Mouse (Mus musculus) kidney, adult 9 months (tissue): ENCODE measurements around the gene Tma7.

Experiments used
- DNase-seq: peaks from one replicate; pipeline ENCODE4 v3.0.0; 2022

Tma7 gene

GRCm38 (mm10) chr9:109101933-109102445 lies 19.6 kb upstream of the Tma7 start:
- DNase-seq, result no peak

GRCm38 (mm10) chr9:109100307-109100928 lies 18.0 kb upstream of the Tma7 start:
- DNase-seq, result no peak

DNA sequence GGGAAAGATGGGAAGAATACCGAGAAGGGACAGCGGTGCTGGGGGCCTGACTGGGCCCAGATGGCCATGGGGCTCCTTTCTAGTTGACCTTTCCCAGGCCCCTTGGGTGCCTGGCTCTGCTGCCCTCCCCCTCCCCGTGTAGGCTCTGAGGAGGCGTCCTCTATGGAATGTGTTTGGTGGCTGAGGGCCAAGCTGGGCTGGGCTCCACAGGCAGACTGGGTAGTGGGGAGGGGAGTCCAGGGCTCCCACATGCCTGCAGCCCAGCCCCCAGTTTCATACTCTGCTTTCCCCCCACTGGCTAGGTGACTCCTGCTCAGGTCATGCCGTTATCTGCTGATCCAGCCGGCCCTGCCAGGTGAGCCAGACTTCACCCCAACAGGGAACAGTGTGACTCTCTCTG lies 16.6 kb upstream of the Tma7 start:
- DNase-seq, result peak; percentile 74

DNA sequence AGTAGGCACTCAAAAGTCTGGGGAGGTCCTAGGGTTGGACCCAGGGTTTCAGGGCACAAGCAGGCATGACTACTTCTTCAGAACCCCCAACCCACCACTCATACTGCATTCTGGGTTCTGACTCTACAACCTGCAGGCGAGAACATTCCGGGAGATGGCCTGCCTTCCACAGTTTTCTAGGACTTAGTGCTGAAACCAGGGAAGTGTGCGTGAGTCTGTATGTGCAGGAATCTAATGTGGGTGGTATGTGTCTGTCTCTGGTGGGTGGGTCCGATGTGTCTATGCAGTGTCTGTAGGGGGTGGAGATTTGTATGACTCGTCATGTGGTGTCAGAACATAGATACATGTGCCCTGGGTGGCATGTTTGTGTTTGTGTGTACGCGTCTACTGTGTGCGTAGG lies 16.0 kb upstream of the Tma7 start:
- DNase-seq, result no peak

- DNase-seq, result no peak
Measured at GRCm38 (mm10) chr9:109097831-109098230, 15.4 kb upstream of the Tma7 start.

- DNase-seq, result no peak
Measured at GRCm38 (mm10) chr9:109097291-109097690, 14.9 kb upstream of the Tma7 start.

DNA sequence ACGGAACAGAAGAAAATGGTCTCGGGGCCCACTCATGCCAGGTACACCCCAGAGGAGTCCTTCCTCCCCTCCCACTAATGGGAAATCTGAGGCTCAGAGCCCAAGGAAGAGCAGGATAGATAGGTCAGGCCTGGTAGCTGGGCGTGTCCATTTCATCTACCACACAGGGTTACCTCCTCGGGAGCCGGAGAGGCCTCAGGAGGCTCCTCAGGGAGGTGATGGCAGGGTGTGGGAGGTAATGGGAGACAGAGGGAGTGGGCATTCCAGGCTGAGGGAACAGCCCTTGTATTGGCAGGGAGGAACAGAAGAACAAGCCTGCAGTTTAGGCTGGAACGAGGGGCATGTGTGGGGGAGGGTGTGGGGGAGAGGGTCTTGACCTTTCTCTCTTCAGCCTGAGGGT lies 14.5 kb upstream of the Tma7 start:
- DNase-seq, result no peak

- DNase-seq, result no peak
Measured at GRCm38 (mm10) chr9:109096251-109096661, 13.9 kb upstream of the Tma7 start.

- DNase-seq, result peak; percentile 60
Measured at GRCm38 (mm10) chr9:109095137-109095982, 13.0 kb upstream of the Tma7 start, which contains the start of gene Plxnb1. Gene Plxnb1 (plus strand): TSS chr9:109095389.

DNA sequence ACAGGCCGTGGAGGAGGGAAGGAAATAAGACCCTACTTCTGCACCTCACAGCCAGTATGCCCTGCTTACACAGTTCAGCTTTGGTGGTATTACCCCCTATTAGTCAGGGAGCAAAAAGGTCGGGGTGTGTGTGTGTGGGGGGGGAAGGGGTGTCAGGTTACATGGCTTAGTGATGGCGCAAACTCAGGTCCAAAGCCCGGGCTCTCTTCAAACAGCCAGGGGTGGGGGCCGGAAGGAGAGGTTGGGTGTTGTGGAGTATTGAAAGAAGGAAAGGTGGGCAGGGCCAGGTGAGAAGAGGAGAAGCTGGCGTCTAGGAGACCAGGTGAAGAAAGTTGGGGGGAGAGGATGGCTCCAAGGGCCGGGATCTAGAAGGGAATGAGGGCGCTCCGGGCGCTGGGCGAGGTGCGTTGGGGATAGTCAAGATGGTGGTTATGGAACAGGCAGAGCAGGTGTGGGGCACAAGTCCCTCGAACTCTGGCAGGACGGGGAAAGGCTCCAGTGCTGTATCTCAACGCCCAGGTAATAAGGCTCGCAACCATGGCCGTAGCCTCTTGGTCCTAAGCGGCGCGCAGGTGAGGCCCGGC lies 12.3 kb upstream of the Tma7 start:
- peak; percentile 58 for DNase-seq

GRCm38 (mm10) chr9:109093786-109094552 lies 11.6 kb upstream of the Tma7 start:
- DNase-seq, result peak; percentile 76

- DNase-seq, result peak; percentile 63
Measured at GRCm38 (mm10) chr9:109092799-109093198, 10.4 kb upstream of the Tma7 start.

DNA sequence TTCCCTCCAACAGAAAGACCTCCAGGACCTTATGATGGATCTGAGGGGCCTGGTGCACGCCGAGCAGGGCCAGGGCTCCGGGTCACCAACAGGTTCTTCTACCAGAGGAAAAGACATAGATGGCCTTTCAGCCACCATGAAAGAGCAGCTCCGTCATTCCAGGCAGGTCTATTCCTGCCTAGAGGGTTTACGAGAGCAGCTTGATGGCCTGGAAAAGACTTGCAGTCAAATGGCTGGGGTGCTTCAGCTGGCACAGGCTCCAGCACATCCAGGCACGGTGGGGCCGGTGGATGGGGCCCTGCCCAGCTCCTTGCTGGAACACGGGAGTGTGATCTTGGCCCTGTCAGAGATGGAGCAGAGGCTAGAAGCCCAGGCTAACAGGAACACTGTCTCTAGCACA lies 9.4 kb upstream of the Tma7 start:
- DNase-seq, result no peak

DNA sequence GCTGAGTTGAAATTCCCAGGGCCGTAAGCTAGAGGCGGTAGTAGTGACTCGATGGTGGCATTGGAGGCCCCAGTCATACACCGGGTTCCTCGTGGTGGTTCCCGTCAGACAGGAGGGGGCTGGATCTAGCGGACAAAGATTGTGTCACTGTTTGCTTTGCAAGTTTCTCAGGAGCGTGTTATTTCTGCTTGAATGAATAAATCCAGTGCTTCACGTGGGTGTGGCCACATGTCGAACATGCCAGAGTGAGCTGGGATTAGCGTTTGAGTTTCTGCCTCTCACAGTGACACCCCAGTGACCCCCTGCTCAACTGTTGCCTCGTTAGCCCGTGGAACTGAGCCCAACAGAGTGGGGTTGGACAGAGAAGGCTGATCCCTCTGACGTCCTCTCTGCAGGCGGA lies 8.1 kb upstream of the Tma7 start:
- DNase-seq, result no peak

DNA sequence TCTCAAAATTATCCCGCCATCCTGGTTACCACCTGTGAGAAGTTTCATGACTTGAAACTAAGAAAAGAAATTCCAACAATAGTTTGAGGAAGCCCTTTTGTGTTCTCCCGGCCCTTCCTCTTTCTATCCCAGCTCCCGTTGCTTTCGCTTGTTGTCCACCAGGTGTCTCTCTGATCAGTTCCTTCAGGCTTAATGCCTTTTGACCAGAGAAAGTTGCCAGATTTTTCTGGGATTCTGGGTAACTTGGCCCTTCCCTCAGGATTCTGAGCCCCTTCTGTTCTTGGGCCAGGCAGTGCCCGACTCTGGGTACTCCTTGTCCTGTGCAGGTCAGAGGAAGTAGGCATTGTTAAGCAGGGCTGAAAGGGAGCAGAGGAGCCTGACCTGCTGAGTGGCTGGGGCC lies 5.6 kb upstream of the Tma7 start:
- DNase-seq, result peak; percentile 47

GRCm38 (mm10) chr9:109084922-109085321 lies 2.5 kb upstream of the Tma7 start:
- no peak for DNase-seq

DNA sequence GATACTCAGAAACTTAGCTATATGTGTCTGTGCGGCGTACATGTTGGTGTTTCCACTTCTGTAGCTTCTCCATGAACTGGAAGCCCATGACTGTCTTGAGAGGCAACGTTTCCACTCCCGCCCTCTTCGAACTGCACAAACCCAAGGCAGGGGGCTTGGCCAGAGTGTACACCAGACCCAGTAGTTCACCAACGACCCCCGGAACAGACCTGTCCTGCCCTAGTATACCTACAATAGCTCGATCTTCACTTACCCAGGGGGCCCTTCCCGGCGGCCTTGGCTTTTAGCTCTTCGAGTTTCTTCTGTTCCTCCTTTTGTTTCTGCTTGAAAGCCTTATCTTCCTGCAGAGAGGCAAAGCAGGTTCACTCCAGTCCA lies 651 bp downstream of the Tma7 start:
- no peak for DNase-seq

GRCm38 (mm10) chr9:109080516-109080915 lies 1.9 kb downstream of the Tma7 start:
- no peak for DNase-seq

GRCm38 (mm10) chr9:109073661-109074573 lies 8.5 kb downstream of the Tma7 start, which contains the start of gene Atrip:
Gene Atrip (minus strand): TSS chr9:109074124.
- DNase-seq, result peak; percentile 88

- DNase-seq, result no peak
Measured at GRCm38 (mm10) chr9:109068095-109068735, 14.2 kb downstream of the Tma7 start.

- no peak for DNase-seq
Measured at GRCm38 (mm10) chr9:109060898-109061295, 21.5 kb downstream of the Tma7 start.
